Mouse (Mus musculus) hindbrain, postnatal 0 days (tissue): ENCODE measurements around the gene Ctnnbl1. TPM values are rescaled to one million over a fixed set of nuclear protein-coding genes. Genes with fewer than 3 reads are reported as not detected.
A peak's percentile ranks its signal among the peaks of the same experiment; 100 is the strongest.

Source experiments
- ATAC-seq: fragments of 200-750 bp; cut with Nextera tagmentation; 2 replicates; pipeline ENCODE4 v1.8.0; 2017; ENCODE audit warnings: mild to moderate bottlenecking, moderate TSS enrichment, moderate library complexity
- DNase-seq: peaks from one replicate; pipeline ENCODE4 v3.0.0-alpha.2; 2015; ENCODE audit warnings: low spot score
- H3K27ac ChIP-seq: fragments of 300-500 bp; sonication (generic); 2 replicates; pipeline ENCODE4 v1.5.1; 2014; ENCODE audit warnings: mild to moderate bottlenecking
- H3K27me3 ChIP-seq: fragments of 300-500 bp; sonication (generic); 2 replicates; pipeline ENCODE4 v1.6.1; 2014; ENCODE audit warnings: low read length, mixed read lengths; ENCODE audit not compliant: insufficient read depth
- H3K36me3 ChIP-seq: fragments of 300-500 bp; sonication (generic); 2 replicates; pipeline ENCODE4 v1.6.1; 2014; ENCODE audit warnings: low read length, mixed read lengths; ENCODE audit not compliant: insufficient read depth
- H3K4me1 ChIP-seq: fragments of 300-500 bp; sonication (generic); 2 replicates; pipeline ENCODE4 v1.6.1; 2014; ENCODE audit warnings: antibody characterized with exemption, low read length, mixed read lengths; ENCODE audit not compliant: insufficient read depth
- H3K4me2 ChIP-seq: fragments of 300-500 bp; sonication (generic); 2 replicates; pipeline ENCODE4 v1.6.1; 2014; ENCODE audit warnings: low read depth, mild to moderate bottlenecking, low read length, moderate library complexity, mixed read lengths
- H3K4me3 ChIP-seq: fragments of 300-500 bp; sonication (generic); 2 replicates; pipeline ENCODE4 v1.5.1; 2014; ENCODE audit warnings: low read length
- H3K9ac ChIP-seq: fragments of 300-500 bp; sonication (generic); replicated peaks from 2 replicates; pipeline ENCODE4 v1.6.1; 2014; ENCODE audit warnings: mild to moderate bottlenecking, low read length, moderate library complexity, mixed read lengths
- H3K9me3 ChIP-seq: fragments of 300-500 bp; sonication (generic); 2 replicates; pipeline ENCODE4 v1.6.1; 2016; ENCODE audit warnings: low read length, mixed read lengths
- CTCF ChIP-seq: IDR thresholded peaks from 2 replicates; pipeline ENCODE4 v1.5.1; 2016; ENCODE audit warnings: antibody characterized with exemption, control low read depth, low read depth
- WGBS: fragments of 180-500 bp; shearing (Covaris S2); extraction: QIAGEN DNeasy Blood & Tissue Kit; methylation state at CpG from one replicate; pipeline ENCODE4 v1.1.7; 2014; 5-methylcytosine and 5-hydroxymethylcytosine counted together
- polyA plus RNA-seq: library from polyadenylated mRNA; unstranded; fragments of >200 nt; fragmentation: Nextera tagmentation; extraction: Ambion mirVana; gene quantifications from 2 replicates; pipeline ENCODE4 v1.2.1, GENCODE M21; 2015
- total RNA-seq: library from RNA; depleted of rRNA; stranded (reverse); fragments of >200 nt; gene quantifications from 2 replicates; pipeline ENCODE4 v1.2.3, GENCODE M21; 2014

Ctnnbl1 gene
- total and polyA plus RNA-seq, 2 experiments from 2014 or later: 30.3 to 45.4 TPM

GRCm38 (mm10) chr2:157718441-157718840 lies 18.8 kb upstream of the Ctnnbl1 start:
- Histone ChIP-seq H3K4me3 (no peak overlapping the region), H3K36me3 (no peaks in the 10 kb centered on the region), H3K27ac (no peak overlapping the region), H3K27me3 (no peaks in the 10 kb centered on the region), H3K9ac (no peak overlapping the region), H3K4me2 (no peak overlapping the region), H3K4me1 (peaks cover 19% of the 10 kb centered on the region; the same call in 1 of the 2 replicates), H3K9me3 (no peaks in the 10 kb centered on the region)
- DNase-seq: no peak
- ATAC-seq: no peak
- WGBS: 68% methylated on average over 4 of the region's 4 CpGs
- no peak for TF ChIP-seq CTCF

- WGBS: 25% methylated on average over 8 of the region's 8 CpGs
- peak; percentile 62 for ATAC-seq
- Histone ChIP-seq H3K9ac (no peak overlapping the region), H3K9me3 (no peaks in the 10 kb centered on the region), H3K27ac (peak overlapping the region; percentile 62), H3K4me3 (no peak overlapping the region), H3K4me2 (no peak overlapping the region), H3K4me1 (peaks cover 10% of the 10 kb centered on the region; the same call in 1 of the 2 replicates), H3K36me3 (no peaks in the 10 kb centered on the region), H3K27me3 (no peaks in the 10 kb centered on the region)
- no peak for TF ChIP-seq CTCF
- DNase-seq: peak; percentile 60
Observed at GRCm38 (mm10) chr2:157723883-157724573, 13.2 kb upstream of the Ctnnbl1 start.

GRCm38 (mm10) chr2:157724574-157724914 lies 12.7 kb upstream of the Ctnnbl1 start:
- H3K4me2 ChIP-seq: no peak overlapping the region

GRCm38 (mm10) chr2:157744619-157745018 lies 7.4 kb downstream of the Ctnnbl1 start:
- no peaks in the 10 kb centered on the region for H3K27me3 ChIP-seq
- H3K4me3 ChIP-seq: no peak overlapping the region
- WGBS: 86% methylated on average over 7 of the region's 7 CpGs
- ATAC-seq (no peak), DNase-seq (no peak)
- TF ChIP-seq CTCF: no peak
- no peak overlapping the region for H3K27ac ChIP-seq
- no peaks in the 10 kb centered on the region for H3K36me3 ChIP-seq
- H3K4me2 ChIP-seq: no peak overlapping the region
- H3K9ac ChIP-seq: no peak overlapping the region
- no peaks in the 10 kb centered on the region for H3K4me1 ChIP-seq
- no peaks in the 10 kb centered on the region for H3K9me3 ChIP-seq

More at GRCm38 (mm10) chr2:157724574-157724914, 12.7 kb upstream of the Ctnnbl1 start:
- H3K27me3 ChIP-seq: no peaks in the 10 kb centered on the region
- no peak overlapping the region for H3K9ac ChIP-seq
- peak overlapping the region; percentile 62 for H3K27ac ChIP-seq
- no peaks in the 10 kb centered on the region for H3K36me3 ChIP-seq
- ATAC-seq (peak; percentile 72), DNase-seq (no peak)
- TF ChIP-seq CTCF: no peak
- no peak overlapping the region for H3K4me3 ChIP-seq
- H3K9me3 ChIP-seq: no peaks in the 10 kb centered on the region
- 40% methylated on average over 5 of the region's 5 CpGs for WGBS
- peaks cover 10% of the 10 kb centered on the region; the same call in 1 of the 2 replicates for H3K4me1 ChIP-seq

GRCm38 (mm10) chr2:157745735-157746134 lies 8.5 kb downstream of the Ctnnbl1 start:
- Histone ChIP-seq H3K4me3 (no peak overlapping the region), H3K27ac (no peak overlapping the region), H3K4me1 (0 out of 2 replicates have a peak, but pooled peaks cover 4% of the 10 kb centered on the region), H3K36me3 (no peaks in the 10 kb centered on the region), H3K27me3 (no peaks in the 10 kb centered on the region), H3K4me2 (no peak overlapping the region), H3K9me3 (no peaks in the 10 kb centered on the region), H3K9ac (no peak overlapping the region)
- ATAC-seq (no peak), DNase-seq (no peak)
- peak; percentile 34 for TF ChIP-seq CTCF
- 98% methylated on average over 4 of the region's 4 CpGs for WGBS

- Histone ChIP-seq H3K9ac (no peak overlapping the region), H3K36me3 (no peaks in the 10 kb centered on the region), H3K27me3 (no peaks in the 10 kb centered on the region), H3K4me1 (peaks cover 12% of the 10 kb centered on the region), H3K27ac (no peak overlapping the region), H3K9me3 (no peaks in the 10 kb centered on the region), H3K4me2 (no peak overlapping the region), H3K4me3 (no peak overlapping the region)
- no peak for DNase-seq
- ATAC-seq: no peak
- 68% methylated on average over 9 of the region's 9 CpGs for WGBS
- no peak for TF ChIP-seq CTCF
Observed at GRCm38 (mm10) chr2:157746558-157746957, 9.4 kb downstream of the Ctnnbl1 start.

GRCm38 (mm10) chr2:157747989-157748388 lies 10.8 kb downstream of the Ctnnbl1 start:
- Histone ChIP-seq H3K9me3 (no peaks in the 10 kb centered on the region), H3K4me2 (no peak overlapping the region), H3K4me3 (no peak overlapping the region), H3K27ac (peak overlapping the region; percentile 32; the same call in 1 of the 2 replicates), H3K36me3 (no peaks in the 10 kb centered on the region), H3K9ac (no peak overlapping the region), H3K27me3 (no peaks in the 10 kb centered on the region), H3K4me1 (peaks cover 25% of the 10 kb centered on the region)
- ATAC-seq: no peak
- no peak for DNase-seq
- TF ChIP-seq CTCF: no peak
- 63% methylated on average over 2 of the region's 2 CpGs for WGBS
